Mouse (Mus musculus): ENCODE measurements around the gene Zfyve27.

Gene Zfyve27

DNA sequence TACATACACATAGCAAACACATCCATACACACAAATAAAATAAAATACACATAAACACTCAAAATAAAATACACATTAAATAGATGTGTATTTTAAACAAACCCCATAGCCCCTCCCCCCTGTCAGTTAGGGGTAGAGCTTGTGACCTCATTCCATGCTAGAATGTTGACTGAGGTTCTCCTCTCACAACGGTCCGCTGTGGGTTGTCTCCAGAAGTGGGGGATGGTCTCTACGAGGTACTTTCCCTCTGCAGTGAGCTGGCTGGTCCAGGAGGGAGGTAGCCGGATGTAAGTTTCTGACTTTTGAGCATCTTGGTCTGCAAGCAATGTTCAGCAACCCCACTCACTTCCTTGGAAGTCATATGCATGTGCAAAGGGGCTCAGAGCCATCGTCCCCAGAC is at the start of gene Zfyve27:
Gene Zfyve27, plus strand, starts transcription at position 188 of the 400 bp plus-strand sequence.
- no peak for DNase-seq (ENCODE audit: low spot score)

DNA sequence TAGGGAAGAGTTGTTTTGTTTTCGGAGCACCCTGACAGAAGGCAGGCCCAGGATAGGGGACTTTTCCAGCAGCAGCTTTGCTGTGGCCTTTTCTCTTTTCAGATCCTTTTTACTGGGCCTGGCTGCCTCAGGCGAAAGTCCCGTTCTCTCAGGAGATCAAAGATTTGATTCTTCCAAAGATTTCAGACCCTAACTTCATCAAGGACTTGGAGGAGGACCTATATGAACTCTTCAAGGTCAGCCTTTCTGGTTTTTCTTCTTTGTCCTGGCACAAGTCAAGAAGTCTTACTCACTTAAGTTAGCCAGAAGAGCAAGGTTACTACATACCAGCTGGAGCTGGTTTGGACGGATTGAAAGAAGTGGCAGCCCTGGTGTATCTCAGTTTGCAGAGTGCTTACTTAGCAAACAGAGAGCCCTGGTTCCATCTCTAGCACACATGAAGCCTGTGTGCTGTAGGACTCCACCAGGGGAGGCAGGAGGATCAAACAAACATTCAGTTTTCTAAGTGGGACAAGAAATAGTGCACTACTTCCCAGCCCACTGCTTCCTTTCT is 47.9 kb upstream of the Zfyve27 start:
- no peak for DNase-seq (ENCODE audit: low spot score)

DNA sequence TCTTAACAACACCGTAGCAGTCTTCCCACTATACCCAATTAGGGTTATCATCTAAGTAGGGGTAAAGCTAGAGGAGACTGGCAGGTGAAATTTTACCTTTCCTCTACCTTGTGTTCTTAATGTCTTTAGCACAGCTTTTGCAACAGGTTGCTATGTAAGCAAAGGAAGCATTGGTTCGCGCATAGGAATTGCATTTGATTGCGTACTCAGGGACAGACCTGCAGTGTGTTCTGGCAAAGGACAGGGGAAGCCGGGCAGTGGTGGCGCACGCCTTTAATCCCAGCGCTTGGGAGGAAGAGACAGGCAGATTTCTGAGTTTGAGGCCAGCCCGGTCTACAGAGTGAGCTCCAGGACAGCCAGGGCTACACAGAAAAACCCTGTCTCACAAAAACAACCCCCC is 45.6 kb upstream of the Zfyve27 start:
- DNase-seq (ENCODE audit: low spot score): no peak

DNA sequence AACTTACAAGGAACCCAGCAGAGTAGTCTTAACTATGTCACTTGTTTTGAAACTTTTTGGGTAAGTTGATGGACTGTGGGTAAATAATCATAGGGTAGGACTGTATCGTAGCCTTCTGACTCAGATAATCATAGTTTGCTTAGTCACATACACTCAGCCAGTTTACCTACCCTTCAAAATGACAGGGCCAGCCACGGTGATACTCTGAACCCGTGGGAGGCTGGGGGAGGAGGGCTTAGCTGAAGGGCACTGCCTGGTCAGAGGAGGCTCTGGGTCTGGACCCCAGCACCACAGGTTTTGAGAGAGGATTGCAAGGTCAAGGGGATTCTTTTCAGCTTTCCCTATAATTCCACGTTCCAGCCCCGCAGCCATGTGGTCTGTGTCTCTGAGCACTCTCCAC is 45.2 kb upstream of the Zfyve27 start:
- no peak for DNase-seq (ENCODE audit: low spot score)

DNA sequence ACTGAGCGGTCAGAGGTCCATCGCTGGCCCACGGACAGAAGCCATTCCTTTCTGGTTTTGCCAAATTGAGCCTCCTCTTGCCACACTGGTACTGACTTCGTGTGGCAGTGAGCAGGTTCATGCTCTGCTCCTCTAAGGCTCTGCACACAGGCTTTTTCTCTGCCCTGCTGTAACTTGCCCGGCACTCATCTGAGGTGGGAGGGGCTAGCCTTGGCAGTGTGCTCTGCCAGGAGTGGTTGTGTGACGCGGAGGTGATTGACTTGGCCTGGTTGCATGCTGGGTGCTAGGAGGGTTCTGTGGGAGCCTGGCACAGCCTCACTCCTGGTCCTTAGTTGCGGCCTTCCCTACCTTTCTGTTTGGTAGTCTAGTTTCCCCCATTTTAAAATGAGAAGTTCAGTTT is 43.3 kb upstream of the Zfyve27 start:
- DNase-seq (ENCODE audit: low spot score): no peak

DNA sequence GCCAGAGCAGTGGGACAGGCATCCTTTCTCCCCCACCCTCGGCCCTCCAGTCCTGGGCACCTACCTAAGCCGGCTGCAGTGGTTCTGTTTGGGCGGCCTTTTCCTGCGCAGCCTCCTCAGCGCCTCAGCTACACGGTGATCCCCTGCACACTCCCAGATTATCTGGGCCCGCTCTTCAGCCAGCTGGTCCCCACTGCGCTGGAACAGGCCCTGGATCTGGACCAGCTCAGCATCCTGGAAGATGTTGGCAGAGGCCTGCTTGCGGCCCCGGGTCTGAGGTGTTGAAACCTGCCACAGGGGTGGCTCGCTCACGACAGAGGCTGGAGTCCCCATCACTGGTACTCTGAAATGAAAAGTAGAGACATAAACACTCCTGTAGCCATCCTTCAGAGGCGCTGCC is 39.1 kb upstream of the Zfyve27 start:
- no peak for DNase-seq (ENCODE audit: low spot score)

DNA sequence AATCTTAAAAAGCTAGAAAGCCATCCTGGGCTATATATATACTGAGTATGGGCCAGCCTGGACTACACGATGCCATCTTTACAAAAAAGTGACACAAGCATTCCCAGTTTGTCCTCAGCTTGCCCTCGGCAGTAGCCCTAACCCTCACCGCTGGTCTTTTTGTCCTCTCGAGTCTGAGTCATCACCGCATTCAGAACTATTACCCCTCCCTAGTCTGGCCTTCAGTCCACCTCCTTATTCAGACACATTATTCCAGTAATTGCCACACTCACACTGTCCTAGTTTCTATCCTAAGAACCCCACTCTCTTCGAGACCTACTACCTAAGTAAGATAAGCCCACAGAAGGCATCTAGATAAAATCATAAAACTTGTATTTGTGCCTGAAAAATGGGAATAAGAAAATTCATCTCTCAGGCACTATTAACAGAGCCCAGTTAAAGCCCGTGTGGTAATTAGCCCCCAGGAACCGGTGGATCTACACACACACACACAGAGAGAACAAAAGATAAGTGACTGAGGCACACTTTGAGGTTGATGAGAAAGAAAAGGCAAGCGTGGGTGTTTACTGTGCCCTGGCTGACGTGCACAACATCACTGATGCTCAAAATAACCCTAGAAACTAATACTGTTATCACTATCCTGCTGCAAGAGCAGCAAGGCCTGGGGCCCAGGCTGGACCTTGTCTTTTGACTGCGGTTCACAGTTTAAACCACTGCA is 38.1 kb upstream of the Zfyve27 start:
- DNase-seq (ENCODE audit: low spot score): no peak

DNA sequence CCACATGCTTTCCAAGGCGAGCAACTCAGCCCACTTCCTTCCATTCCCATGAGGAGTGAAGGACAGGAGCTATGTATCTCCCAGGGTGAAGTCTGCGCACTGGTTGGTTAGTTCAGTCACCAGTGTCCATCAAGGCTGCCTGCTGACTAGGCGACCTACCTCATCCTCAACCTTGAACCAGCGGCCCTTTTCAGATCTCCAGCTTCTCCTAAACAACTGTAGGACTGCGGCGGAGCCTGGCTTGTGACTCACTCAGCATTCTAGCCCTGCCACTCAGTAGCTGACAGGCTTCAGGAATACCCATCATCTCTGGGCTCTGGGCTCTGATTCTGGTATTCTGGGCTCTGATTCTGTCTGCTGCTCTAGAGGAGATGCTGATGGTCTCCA is 37.5 kb upstream of the Zfyve27 start:
- DNase-seq (ENCODE audit: low spot score): no peak

DNA sequence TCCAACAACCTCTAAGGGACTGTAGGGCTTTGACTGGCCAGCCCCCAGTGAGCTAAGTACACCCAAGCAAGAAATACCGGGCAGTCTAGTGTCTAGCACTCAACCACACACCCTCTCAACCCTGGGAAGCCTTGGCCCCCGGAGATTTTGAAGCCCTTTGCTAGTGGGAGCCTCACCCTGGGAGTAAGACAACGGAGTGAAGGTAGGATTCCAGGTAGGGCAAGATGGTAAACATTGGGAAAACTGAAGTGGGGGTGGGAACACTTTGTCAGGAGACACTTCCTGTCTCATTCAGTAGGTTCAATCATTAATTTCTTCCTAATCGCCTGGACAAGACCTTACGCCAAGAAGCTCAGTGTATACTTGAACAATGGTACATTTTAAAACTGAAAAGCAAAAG is 36.7 kb upstream of the Zfyve27 start:
- no peak for DNase-seq (ENCODE audit: low spot score)

DNA sequence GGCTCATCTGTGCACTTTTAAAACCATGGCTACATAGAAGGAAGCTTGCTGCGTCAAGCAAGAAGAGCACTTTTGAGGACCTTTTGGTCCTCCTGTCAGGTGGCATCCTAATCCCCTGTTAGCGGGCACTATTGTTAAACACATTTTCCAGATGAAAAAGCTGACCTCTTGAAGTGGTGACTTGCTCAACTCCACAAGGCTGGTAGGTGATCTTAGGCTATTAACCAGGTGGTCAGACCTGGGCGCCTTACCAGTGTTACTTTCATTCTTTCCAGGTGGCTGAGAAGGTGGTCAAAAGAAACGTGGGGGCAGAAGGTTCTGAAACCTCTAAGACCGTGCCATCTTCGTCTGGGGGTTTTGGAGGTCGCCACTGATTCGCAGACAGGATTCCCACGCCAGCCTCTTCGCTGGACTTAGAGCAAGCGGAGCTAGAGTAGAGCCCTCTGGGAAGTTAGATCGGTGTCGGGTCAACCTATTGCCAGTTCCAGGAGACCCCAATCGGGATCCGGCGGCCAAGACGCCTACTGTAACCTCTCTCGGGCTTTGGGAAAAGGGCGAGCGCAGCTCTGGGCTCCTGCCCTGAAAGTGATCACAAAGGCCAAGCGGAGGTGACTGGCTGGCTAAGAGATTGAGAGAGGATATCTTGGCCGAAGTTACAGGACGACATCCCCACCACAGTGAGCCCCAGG is 35.6 kb upstream of the Zfyve27 start:
- no peak for DNase-seq (ENCODE audit: low spot score)

DNA sequence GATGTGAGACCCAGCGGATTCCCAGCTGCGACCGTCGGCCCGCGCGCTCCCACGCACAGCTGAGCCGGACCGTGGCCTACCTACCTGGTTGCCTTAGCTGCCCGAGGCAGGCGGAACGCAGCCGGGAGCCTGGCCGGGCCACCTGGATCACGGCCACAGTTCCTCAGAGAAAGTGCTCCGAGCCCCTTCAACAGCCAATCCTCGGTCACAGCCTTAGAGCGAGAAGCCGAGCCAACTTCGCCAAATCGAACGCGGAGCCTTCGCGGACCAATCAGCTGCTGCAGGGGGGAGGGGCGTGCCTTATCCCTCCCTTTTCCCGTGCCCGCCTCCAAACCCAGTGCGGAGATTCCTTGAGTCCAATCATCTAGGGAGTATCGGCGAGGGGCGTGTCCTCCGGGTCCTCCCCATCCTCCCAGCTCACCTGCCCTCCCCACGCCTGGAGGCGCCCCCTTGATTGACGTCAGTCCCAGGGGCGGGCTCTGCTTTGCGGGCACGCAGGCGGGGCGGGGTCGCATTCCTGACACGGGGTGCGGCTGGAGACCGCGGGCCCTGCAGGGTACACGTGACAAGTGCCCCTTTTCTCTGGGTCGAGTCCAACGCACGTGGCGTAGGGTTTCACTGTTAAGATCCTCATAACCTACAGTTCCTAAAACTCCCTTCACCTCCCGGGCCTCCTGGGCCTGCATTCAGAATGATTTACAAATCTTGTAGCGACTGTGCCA is 34.8 kb upstream of the Zfyve27 start, which contains the start of gene Avpi1:
Gene Avpi1, minus strand, starts transcription at position 273 of the 722 bp plus-strand sequence.
- peak; percentile 90 for DNase-seq (ENCODE audit: low spot score)

DNA sequence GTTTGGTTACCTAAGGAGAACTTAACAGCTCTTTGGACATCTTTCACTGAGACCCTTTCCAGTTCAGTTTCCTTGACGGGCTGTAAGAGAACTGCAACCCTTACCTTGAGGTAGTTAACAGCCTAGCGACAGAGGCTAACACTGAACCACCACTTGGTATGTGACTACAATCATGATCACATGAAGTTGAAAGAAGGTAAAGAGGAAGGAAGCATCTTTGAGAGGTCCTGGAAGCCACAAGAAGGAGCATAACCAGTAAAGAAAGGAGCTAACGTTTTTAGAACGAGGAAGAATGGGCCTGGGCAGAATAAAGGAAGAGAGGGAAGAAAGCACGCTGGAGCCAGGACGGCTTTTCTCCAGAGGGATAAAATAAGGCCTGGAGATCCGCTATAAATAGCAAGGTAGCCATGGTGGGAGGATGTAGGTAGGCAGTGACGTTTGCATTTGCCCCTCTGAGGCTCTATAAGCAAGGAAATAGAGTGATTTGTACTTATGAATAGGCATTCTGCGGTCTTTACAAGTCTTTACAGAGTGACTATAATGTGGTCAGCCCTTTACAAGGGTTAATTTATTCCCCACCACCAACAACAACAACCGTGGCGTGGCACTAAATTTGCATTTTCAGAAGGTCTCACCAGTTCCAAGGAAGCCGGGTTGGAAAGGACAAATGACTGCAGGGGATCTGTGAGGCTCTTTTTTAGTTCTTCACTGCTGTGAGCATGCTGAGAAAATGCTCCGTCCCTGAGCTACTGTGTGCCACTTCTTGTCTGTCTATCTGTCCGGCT is 34.0 kb upstream of the Zfyve27 start:
- no peak for DNase-seq (ENCODE audit: low spot score)

DNA sequence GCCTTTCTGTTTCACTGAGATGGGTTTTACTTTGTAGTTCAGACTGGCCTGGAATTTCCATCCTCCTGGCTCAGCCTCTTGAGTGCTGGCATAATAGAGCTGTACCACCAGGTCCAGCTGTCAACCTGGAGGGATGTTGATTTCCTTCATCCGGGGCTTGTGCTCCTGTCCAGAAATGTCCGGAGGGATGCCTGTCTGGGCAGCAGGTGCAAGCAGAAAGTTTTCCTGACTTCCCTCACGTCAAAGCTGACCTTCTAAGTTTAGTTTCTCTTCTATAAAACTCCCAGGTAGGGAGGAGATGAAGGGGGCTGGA is 33.5 kb upstream of the Zfyve27 start:
- DNase-seq (ENCODE audit: low spot score): no peak

DNA sequence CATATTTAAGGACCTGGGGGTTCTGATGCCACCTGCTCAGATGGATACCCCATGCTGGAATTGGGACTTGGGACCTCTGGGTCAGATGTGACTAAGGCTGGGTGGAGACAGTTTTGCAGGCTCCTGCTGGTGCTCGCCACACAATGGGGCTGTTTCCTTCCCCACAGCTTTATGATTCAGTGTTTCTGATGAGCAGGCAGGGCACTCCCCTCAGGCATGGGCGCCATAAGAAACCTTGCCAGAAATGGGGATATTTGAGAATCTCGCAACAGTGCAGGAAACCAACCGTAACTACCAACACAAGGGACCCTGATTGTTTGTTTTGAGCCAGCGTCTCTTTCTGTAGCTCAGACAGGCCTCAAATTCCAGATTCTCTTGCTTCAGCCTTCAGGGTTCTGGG is 32.6 kb upstream of the Zfyve27 start:
- no peak for DNase-seq (ENCODE audit: low spot score)

DNA sequence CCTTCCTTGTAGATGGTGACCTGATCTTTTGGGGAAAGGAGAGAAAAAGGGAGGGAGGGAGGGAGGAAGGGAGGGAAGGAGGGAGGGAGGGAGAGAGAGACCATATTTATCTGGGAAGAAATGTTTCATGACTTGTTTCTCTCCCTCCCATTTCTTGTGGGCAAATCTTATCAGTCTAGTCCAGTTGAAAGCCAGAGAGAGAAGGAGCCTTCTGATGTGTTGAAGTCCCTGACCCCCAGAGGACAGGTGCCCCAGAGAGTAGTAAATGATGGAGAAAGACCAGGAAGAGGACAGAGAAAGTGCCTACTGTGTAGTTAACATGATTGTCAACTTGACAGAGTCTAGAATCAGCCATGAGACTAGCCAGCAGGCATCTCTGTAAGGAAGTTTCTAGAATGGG is 28.7 kb upstream of the Zfyve27 start:
- no peak for DNase-seq (ENCODE audit: low spot score)

DNA sequence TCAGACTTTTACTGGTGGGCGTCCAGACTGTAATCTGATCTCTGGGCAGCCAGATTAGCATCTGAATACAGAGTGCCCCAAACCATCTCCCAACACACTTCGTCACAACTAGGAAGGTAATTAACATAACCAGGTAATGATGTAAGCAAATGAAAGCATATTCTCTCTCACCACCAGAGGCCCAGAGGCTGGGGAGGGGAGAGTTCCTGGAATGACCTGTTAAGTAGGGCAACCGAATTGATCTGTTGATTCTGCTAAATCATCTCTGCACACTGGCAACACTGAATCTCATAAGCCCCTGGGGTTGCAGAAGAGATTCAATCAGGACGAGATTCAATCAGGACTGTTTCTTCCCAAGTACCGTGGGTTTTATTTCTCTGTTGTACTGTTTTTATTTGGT is 27.6 kb upstream of the Zfyve27 start:
- no peak for DNase-seq (ENCODE audit: low spot score)

DNA sequence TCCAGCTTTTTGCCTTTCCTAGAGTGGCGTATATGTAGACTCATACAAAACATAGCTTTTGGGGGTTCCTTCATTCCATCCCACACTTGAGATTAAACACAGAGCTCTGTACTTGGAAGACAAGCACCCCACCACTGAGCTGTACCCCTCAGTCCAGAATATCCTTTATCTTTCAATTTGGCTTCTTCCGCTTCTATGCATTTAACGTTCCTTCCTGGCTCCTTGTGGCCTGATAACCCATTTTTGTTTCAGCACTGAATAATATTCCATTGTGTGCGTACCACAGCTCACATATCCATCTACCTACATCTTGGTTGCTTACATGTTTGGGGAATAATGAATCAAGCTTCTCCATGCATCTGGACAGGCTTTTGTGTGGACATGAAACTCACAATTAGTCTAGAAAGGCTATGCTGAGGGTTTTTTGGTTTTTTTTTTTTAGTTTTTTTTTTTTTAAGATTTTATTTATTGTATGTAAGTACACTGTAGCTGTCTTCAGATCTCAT is 26.5 kb upstream of the Zfyve27 start:
- no peak for DNase-seq (ENCODE audit: low spot score)

DNA sequence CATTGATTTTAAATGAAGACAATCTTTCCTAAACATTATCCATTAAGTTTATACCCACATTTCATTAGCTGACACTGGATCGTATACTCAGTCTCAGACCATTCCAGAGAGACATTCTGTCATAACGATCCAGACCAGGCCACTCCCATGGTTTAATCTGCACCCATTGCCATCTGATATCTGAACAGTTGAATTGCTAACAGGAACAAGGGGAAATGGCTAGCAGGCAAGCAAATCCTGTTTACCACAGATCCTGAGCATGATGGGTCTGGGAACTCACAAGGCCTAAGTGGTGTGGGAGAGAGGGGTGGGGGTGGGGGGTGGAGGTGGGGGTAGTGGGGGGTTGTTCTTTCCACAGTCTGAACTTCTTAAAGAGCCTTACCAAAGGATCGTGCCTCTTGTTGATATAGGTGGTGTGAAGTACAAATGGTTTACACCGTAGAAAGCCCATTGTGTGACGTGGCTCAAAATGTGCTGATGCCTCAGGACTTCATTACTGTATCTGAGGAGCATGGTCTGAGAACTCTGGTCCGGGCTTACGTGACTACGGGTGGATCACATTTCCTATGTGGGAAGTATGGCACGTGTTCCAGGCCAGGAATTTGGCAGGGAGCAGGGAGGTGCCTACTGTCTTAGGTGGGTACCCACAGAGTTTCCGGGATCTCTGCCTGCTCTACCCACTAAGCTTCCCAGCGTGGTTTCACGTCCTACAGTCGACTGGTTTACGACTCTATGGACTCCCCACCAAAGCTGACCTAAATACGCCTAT is 25.1 kb upstream of the Zfyve27 start:
- DNase-seq (ENCODE audit: low spot score): no peak

DNA sequence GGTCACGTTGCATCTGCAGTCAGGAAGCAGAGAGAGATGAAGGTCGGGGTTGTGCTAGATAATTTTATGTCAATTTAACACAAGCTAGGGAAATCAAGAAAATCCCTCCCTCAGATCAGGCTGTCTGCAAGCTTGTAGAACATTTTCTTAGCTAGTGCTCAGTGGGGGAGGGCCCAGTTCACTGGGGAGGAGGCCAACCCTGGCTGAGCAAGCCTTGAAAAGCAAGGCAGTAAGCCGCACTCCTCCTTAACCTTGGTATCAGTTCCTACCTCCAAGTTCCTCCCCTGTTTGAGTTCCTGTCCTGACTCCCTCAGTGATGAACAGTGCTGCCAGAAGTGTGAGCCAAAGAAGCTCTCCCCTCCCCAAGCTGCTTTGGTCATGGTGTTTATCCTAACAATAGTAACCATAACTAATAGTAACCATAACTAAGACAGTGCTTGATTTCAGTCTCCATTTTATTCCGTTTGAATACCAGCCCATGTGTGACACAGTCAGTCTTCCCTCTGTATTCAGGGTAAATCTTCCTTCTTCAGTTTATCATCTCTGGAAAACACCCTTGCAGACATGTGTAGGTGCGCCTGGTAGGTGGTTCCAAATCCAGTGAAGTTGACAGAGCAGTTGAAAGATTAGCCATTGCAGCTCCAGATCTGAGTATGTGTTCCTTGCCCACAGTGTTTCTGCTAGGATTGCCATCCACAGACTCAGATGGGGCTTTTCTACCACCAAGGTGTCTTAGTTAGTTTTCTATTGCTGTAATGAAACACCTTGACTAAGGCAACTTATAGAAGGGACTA is 23.8 kb upstream of the Zfyve27 start:
- no peak for DNase-seq (ENCODE audit: low spot score)

DNA sequence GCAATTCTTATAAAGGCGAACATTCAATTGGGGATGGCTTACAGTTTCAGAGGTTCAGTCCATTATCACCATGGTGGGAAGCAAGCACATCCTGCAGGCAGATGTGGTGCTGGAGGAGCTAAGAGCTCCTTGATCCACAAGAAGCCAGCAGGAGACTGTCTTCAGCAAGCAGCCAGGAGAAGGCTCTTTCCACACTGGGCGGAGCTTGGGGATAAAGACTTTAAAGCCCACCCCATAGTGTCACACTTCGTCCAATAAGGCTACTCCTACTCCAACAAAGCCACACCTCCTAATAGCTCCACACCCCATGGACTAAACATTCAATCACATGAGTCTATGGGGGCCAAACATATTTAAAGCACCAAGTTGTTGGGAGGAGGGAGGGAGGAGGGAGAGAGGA is 21.8 kb upstream of the Zfyve27 start:
- DNase-seq (ENCODE audit: low spot score): no peak
